Mouse (Mus musculus) lung, adult 2 months (tissue): ENCODE data around the gene Coq3. TPM values are rescaled to one million over a fixed set of nuclear protein-coding genes. Genes with fewer than 3 reads are reported as not detected.

Experiments used
- DNase-seq: peaks from one replicate; pipeline ENCODE4 v3.0.0; 2022
- H3K4me1 ChIP-seq: fragments of 200-500 bp; 2 replicates; pipeline ENCODE4 v1.6.1; 2011; ENCODE audit warnings: low read length; ENCODE audit not compliant: control insufficient read depth, insufficient read depth
- H3K4me3 ChIP-seq: fragments of 200-500 bp; replicated peaks from 2 replicates; pipeline ENCODE3; 2011; ENCODE audit warnings: low read depth, mild to moderate bottlenecking, control low read depth, low read length; ENCODE audit errors: extremely low read depth
- CTCF ChIP-seq: fragments of 200-500 bp; IDR thresholded peaks from 2 replicates; pipeline ENCODE4 v1.5.1; 2011; ENCODE audit warnings: mild to moderate bottlenecking, low read length, control low read depth; ENCODE audit not compliant: insufficient read depth
- POLR2A ChIP-seq: fragments of 200-500 bp; IDR thresholded peaks from 2 replicates; pipeline ENCODE4 v1.6.1; 2011; ENCODE audit warnings: low read depth, mild to moderate bottlenecking, control low read depth, low read length, borderline replicate concordance; ENCODE audit errors: extremely low read depth
- WGBS: fragments of 180-500 bp; shearing (Covaris S2); methylation state at CpG from one replicate; pipeline ENCODE4 v1.1.7; 2018; 5-methylcytosine and 5-hydroxymethylcytosine counted together
- polyA plus RNA-seq: library from polyadenylated mRNA; depleted of rRNA; stranded (reverse); fragments of >200 nt; gene quantifications from 2 replicates; pipeline ENCODE4 v1.2.3, GENCODE M21; 2012; rRNA removed

Gene Coq3
- 1.4 and 2.5 TPM in 2 replicates for polyA plus RNA-seq

DNA sequence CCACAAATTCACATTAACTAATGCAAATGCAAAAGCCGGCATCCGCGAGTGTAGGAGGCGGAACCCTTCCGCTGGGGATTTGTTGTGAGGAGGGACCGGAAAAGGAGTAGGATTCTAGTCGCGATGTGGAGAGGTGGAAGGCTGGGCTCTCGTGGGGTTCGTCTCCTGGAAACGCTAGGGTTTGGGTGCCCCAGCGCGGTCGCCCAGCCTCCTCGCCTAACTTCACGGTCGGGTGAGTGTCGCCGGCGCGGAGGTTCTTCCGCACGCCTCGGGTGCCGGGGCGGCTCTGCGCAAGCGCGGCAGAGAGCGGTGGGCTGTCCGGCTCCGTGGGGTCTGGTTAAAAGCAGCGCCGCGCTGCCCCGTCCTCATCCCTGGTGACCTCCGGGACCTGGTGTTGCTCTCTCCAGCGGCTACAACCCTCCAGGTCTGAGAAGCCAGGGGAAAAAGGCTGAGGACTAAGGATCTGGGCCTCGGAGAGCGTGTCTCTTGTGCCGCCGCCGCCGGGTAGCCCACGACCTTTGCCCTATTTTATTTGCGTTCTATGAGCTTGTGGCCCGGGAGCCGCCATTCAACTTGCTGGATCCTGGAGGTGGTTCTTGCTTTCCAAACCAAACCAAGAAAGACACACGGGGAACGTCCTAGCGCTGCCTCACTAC lies at the start of gene Coq3:
Gene Coq3 (plus strand): TSS at position 109 of the 656 bp plus-strand sequence.
- peak; percentile 80 for DNase-seq
- under 1% methylated on average over 51 of the region's 51 CpGs for WGBS
- TF ChIP-seq POLR2A (peak; percentile 53; the same call in 1 of the 2 replicates), CTCF (no peak)
- Histone ChIP-seq H3K4me1 (no peaks in the 10 kb centered on the region; the same call in 1 of the 2 replicates), H3K4me3 (peak within 1 kb of the TSS; percentile 95)

DNA sequence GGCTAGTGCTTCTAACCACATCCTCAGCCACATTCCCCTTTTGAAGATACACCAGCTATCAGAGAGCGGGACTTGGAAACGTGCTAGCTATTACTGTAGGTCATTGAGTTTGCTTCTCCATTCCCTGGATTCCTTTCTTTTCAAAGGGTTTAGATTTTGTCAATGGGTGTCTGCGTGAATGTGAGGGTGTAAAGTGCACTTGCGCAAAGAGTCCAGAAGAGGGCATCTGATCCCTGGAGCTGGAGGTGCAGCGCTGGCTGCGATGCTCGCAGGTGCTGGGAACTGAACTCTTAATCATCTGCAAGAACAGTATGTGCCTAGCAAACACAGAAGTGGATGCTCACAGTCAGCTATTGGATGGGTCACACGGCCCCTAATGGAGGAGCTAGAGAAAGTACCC lies 46.6 kb upstream of the Coq3 start:
- H3K4me3 ChIP-seq: no peak overlapping the region
- no peaks in the 10 kb centered on the region for H3K4me1 ChIP-seq
- DNase-seq: no peak
- WGBS: 96% methylated on average over 8 of the region's 8 CpGs
- no peak for TF ChIP-seq CTCF
- no peak for TF ChIP-seq POLR2A

DNA sequence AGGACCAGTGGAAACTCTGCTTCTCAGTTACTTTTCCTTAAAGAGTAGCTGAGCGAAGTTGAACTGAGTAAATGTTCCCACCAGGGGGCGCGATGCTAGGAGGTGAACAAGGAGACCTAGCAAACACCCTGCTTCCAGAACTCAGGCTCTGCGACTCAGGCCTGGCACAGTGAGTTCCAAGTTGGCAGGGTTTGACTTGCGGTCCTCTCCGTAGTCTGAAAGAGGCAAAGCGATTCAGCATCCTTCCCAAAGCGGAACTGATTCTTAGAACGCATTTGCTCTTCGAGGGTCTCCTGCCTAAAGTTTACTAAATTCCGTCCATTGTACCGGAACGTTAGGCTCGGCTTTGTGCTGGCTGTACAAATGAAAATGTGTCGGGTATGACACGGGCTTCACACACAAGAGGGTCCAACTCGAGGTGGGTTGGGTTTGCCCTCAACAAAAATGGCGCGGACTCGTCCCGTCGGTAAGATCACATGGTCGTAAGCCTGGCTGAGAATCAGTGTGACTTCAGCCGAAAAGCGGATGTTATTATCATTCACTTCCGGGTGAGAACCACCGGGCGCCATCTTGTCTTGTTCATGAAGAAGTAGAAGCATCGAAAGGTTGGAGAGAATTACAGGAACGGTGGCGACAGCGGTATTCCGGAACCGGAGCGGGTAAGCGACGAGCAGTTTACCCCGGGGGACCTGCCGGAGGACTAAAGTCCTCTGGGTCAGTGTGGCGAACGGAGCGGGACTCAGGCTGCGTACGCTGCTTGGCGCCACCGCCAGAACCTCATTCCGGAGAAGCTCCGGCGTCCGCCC lies 31.8 kb upstream of the Coq3 start, which contains the start of gene Pnisr:
Gene Pnisr (plus strand): TSS at position 103 of the 806 bp plus-strand sequence.
- TF ChIP-seq POLR2A (peak; percentile 65), CTCF (peak; percentile 79)
- under 1% methylated on average over 50 of the region's 50 CpGs for WGBS
- H3K4me1 ChIP-seq: peaks cover 5% of the 10 kb centered on the region
- peak within 1 kb of the TSS; percentile 89 for H3K4me3 ChIP-seq
- peak; percentile 91 for DNase-seq

DNA sequence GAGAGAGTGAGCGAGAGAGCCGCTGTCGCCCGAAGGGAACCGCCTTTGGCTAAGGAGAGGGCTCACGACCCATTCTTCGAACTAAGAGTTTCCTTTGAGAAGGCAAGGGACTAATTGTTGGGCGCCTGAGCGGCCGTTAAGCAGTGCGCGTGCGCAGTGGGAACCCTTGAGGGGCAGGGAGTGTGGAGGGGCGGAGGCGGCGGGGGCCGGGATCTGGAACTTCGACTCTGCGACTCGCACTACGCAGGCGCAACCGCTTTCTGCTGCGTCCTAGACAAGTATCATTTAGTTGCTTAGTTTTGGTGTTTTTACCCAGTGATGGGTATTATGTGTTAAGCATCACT lies 31.2 kb upstream of the Coq3 start:
- Histone ChIP-seq H3K4me1 (peaks cover 5% of the 10 kb centered on the region), H3K4me3 (peak overlapping the region; percentile 89)
- WGBS: under 1% methylated on average over 24 of the region's 24 CpGs
- DNase-seq: no peak
- peak; percentile 7; the same call in 1 of the 2 replicates for TF ChIP-seq POLR2A
- no peak for TF ChIP-seq CTCF

DNA sequence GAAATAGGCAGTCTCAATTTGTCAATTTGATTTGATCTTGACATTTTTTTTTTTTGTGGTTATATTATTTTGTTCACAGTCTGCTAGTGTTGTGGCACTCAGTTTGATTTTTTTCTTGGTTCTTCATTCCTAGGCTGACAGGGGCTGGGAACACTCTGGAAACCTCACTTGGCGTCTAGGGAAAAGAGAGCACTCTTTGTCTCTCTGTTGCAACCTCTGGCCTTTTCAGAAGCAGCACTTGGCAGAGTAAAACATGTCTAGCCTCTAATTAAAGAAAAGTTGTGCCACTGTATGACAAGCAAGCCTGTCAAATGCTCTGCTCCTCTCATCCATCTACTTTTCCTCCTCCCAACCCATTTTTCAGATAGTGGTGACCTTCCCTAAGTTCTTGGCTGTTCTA lies 22.0 kb upstream of the Coq3 start:
- Histone ChIP-seq H3K4me1 (no peaks in the 10 kb centered on the region), H3K4me3 (no peak overlapping the region)
- WGBS: 57% methylated on average over 1 of the region's 1 CpGs
- TF ChIP-seq POLR2A (no peak), CTCF (no peak)
- no peak for DNase-seq

DNA sequence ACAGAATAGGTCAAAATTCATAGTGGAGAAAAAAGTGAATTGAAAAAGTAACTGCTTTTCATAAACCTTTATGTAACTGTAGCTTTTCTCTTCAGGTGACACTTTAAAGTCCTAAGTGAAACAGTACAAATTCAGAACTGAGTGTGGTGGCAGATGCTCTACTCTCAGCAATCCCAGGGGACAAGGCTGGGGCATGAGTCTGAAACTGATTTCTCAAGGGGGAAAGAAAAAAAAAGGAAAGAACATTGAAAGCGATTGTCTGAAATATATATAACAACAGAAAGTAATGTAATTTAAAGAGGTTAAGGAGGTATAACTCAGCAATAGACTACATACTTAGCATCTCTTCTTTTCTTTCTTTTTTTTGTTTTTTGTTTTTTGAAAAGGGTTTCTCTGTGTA lies 14.2 kb upstream of the Coq3 start:
- H3K4me3 ChIP-seq: no peak overlapping the region
- no peaks in the 10 kb centered on the region for H3K4me1 ChIP-seq
- TF ChIP-seq POLR2A (no peak), CTCF (no peak)
- WGBS: 85% methylated on average over 1 of the region's 1 CpGs
- DNase-seq: no peak

DNA sequence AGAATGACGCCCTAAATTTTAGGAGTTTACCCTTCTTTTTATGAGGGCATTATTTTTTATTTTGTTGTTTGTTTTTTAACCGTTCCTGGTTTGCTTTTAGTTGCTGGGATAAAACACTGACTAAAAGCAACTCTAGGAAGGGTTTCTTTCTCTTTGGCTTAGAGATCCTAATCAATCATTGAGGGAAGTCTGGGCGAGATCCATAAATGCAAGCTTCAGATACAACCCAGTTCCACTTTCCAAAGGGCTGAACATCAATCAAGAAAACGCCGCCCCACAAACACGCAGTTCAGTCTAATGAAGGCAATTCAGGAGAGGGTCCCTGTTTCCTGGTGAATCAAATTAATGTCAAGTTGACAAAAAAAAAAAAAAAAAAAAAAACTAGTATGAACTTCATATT lies 697 bp upstream of the Coq3 start:
- WGBS: 16% methylated on average over 6 of the region's 6 CpGs
- DNase-seq: no peak
- Histone ChIP-seq H3K4me1 (no peaks in the 10 kb centered on the region; the same call in 1 of the 2 replicates), H3K4me3 (no peak overlapping the region)
- no peak for TF ChIP-seq CTCF
- no peak for TF ChIP-seq POLR2A

DNA sequence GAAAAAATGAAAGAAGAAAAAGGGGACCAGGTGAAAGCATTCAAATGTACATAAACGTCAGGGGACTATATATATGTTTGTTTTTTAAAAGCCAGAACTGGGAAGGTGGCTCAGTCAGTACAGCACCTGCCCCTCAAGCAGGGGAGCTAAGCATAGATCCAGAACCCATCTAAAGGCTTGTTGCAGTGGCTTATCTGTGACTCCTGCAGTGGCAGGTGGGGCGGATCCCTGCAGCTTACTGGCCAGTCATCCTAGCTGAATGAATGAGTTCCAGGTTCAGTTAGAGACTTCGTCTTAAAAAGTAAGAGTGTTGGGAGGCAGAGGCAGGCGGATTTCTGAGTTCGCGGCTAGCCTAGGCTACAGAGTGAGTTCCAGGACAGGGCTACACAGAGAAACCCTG lies 3.3 kb downstream of the Coq3 start:
- Histone ChIP-seq H3K4me3 (no peak overlapping the region), H3K4me1 (no peaks in the 10 kb centered on the region; the same call in 1 of the 2 replicates)
- DNase-seq: no peak
- TF ChIP-seq POLR2A (no peak), CTCF (no peak)
- 94% methylated on average over 6 of the region's 6 CpGs for WGBS

DNA sequence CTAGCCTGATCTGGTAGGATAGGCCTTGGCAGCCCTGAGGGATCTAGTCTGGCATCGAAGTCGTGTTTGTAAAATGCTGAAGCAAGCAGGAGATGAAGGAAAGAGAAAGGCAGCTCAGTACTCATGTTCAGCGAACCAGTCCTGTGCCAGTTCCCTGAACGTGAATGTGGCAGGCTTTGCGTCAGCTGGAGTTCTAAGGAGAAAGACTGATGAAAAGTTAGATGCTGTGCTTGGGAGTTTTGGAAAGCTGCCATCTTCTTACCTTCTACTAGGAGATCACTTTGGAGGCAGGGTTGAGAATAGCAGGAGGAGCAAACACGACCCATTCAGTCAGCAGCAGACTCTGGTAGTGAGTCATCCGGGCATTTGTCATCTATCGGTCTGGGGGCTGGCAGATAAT lies 6.4 kb downstream of the Coq3 start:
- WGBS: 82% methylated on average over 8 of the region's 8 CpGs
- Histone ChIP-seq H3K4me1 (no peaks in the 10 kb centered on the region), H3K4me3 (no peak overlapping the region)
- TF ChIP-seq POLR2A (no peak), CTCF (no peak)
- DNase-seq: no peak
